Mouse (Mus musculus) kidney, embryonic 14.5 days (tissue): Measurements from ENCODE around the gene Slfn5. TPM values are rescaled to one million over a fixed set of nuclear protein-coding genes. Genes with fewer than 3 reads are reported as not detected.
"Not testable (repeated sequence)": the region's sequence is repeated elsewhere in the genome, so short reads cannot be mapped to it uniquely, and the experiment has no call there.

Experiments used
- ATAC-seq: fragments of 200-750 bp; cut with Nextera tagmentation; 2 replicates; pipeline ENCODE4 v1.8.0; 2017; ENCODE audit warnings: moderate number of reproducible peaks, mild to moderate bottlenecking, moderate TSS enrichment, moderate library complexity; ENCODE audit not compliant: low FRiP score, low TSS enrichment
- H3K27ac ChIP-seq: fragments of 300-500 bp; sonication (generic); 2 replicates; pipeline ENCODE4 v1.5.1; 2014; ENCODE audit warnings: low read depth, mild to moderate bottlenecking, low read length, moderate library complexity, mixed read lengths
- H3K27me3 ChIP-seq: fragments of 300-500 bp; sonication (generic); 2 replicates; pipeline ENCODE4 v1.6.1; 2014; ENCODE audit warnings: mild to moderate bottlenecking, low read length; ENCODE audit not compliant: control insufficient read depth, insufficient read depth
- H3K36me3 ChIP-seq: fragments of 300-500 bp; sonication (generic); 2 replicates; pipeline ENCODE4 v1.6.1; 2014; ENCODE audit warnings: low read length, mixed read lengths; ENCODE audit not compliant: control insufficient read depth, insufficient read depth
- H3K4me1 ChIP-seq: fragments of 300-500 bp; sonication (generic); 2 replicates; pipeline ENCODE4 v1.6.1; 2014; ENCODE audit warnings: low read length, mixed read lengths; ENCODE audit not compliant: control insufficient read depth, insufficient read depth
- H3K4me2 ChIP-seq: fragments of 300-500 bp; sonication (generic); replicated peaks from 2 replicates; pipeline ENCODE4 v1.6.1; 2014; ENCODE audit warnings: low read depth, mild to moderate bottlenecking, low read length
- H3K4me3 ChIP-seq: fragments of 300-500 bp; sonication (generic); 2 replicates; pipeline ENCODE4 v1.5.1; 2014; ENCODE audit warnings: mild to moderate bottlenecking, low read length
- H3K9ac ChIP-seq: fragments of 300-500 bp; sonication (generic); 2 replicates; pipeline ENCODE4 v1.6.1; 2014; ENCODE audit warnings: low read depth, mild to moderate bottlenecking, low read length, moderate library complexity
- H3K9me3 ChIP-seq: fragments of 300-500 bp; sonication (generic); 2 replicates; pipeline ENCODE4 v1.6.1; 2016; ENCODE audit warnings: low read length; ENCODE audit not compliant: control insufficient read depth
- WGBS: fragments of 180-500 bp; shearing (Covaris S2); extraction: QIAGEN DNeasy Blood & Tissue Kit; methylation state at CpG from one replicate; pipeline ENCODE4 v1.1.7; 2014; 5-methylcytosine and 5-hydroxymethylcytosine counted together
- polyA plus RNA-seq: library from polyadenylated mRNA; unstranded; fragments of >200 nt; fragmentation: Nextera tagmentation; extraction: Ambion mirVana; gene quantifications from 2 replicates; pipeline ENCODE4 v1.2.1, GENCODE M21; 2014

The Slfn5 gene
- polyA plus RNA-seq, 1 experiment from 2014 or later: 6.0 TPM

DNA sequence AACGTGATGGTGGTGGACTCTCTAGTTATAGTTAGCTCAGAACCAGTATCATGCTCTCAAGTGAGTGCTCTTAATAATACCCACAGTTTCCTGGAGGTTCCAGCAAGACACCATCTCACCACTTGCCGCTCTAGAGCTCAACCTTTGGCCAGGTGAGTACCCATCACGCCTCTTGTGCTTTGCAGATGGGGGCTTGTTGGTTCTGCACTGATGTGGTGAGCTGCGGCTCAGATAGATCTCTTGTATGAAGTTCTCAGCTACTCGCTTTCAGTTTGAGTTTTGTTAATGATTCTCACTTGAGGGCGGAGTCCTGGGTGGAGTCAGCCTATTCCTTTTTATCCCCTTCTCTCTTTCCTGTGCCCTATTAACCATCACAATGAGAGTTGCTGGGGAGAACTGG, 3.5 kb downstream of the Slfn5 start:
- no peak for ATAC-seq
- peaks cover 21% of the 10 kb centered on the region for H3K27me3 ChIP-seq
- 68% methylated on average over 6 of the region's 6 CpGs for WGBS

DNA sequence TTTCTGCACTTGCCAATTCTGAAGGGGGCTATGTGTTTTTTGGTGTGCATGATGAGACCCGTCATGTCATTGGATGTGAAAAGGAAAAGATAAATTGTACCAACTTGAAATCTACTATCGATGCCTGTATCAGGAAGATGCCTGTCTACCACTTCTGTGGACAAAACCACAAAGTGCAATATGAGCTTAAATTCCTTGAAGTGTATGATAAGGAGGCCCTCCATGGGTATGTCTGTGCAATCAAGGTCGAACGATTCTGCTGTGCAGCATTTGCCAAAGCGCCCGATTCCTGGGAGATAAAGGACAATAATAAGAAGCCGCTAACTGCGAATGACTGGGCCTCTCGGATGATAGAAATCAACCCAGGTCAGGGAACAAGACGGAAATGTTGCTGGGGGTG, 5.8 kb downstream of the Slfn5 start:
- H3K27ac ChIP-seq: no peak overlapping the region
- no peak overlapping the region for H3K9ac ChIP-seq
- no peaks in the 10 kb centered on the region for H3K9me3 ChIP-seq
- no peaks in the 10 kb centered on the region for H3K36me3 ChIP-seq
- H3K4me2 ChIP-seq: no peak overlapping the region
- 74% methylated on average over 10 of the region's 10 CpGs for WGBS
- H3K27me3 ChIP-seq: peaks cover 17% of the 10 kb centered on the region; the same call in 1 of the 2 replicates
- H3K4me3 ChIP-seq: no peak overlapping the region
- no peak for ATAC-seq
- H3K4me1 ChIP-seq: no peaks in the 10 kb centered on the region

More for the DNA sequence above, 3.5 kb downstream of the Slfn5 start:
- H3K4me2 ChIP-seq: no peak overlapping the region
- no peaks in the 10 kb centered on the region for H3K4me1 ChIP-seq
- H3K9me3 ChIP-seq: no peaks in the 10 kb centered on the region
- H3K27ac ChIP-seq: no peak overlapping the region
- no peak overlapping the region for H3K4me3 ChIP-seq
- no peak overlapping the region for H3K9ac ChIP-seq
- H3K36me3 ChIP-seq: no peaks in the 10 kb centered on the region

DNA sequence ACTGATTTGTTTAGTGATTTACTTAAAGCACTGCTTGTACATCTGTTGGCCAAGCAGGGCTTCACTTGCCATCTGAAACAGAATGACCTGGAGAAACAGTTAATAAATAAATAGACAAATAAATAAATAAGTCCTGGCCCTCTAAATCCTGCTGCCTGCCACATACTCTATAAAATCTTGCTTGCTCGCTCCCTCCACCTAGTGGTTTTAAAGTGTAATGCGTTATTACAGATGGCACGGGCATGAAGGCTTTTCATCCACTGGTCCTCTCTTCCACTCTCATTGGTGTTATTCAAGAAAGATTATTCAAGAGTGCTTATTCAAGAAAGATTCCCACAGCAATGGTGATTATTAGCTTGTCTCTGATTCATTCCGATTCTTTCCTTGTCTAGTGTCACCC, 8.5 kb downstream of the Slfn5 start:
- 25% methylated on average over 4 of the region's 4 CpGs for WGBS
- no peak overlapping the region for H3K9ac ChIP-seq
- H3K4me3 ChIP-seq: no peak overlapping the region
- no peak for ATAC-seq
- no peak overlapping the region for H3K27ac ChIP-seq
- H3K4me1 ChIP-seq: no peaks in the 10 kb centered on the region
- H3K27me3 ChIP-seq: peaks cover 6% of the 10 kb centered on the region; the same call in 1 of the 2 replicates
- H3K9me3 ChIP-seq: no peaks in the 10 kb centered on the region
- H3K36me3 ChIP-seq: no peaks in the 10 kb centered on the region
- H3K4me2 ChIP-seq: no peak overlapping the region

DNA sequence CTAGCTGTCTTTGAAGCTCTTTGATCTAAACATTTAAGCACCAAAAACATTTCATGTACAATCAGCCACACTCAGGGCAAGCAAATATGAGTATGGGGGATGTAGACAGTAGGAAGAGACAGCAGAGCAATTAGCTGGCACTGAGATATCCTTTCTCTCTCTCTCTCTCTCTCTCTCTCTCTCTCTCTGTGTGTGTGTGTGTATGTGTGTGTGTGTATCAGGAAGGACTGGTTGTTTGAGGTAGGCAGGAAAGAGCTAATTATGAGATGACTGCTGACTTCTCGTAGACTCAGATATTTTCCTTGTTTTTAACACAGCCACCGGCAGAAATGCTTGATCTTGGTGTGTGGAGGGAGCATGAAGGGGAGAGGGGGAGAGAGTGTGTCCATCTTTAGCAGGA, 10.6 kb downstream of the Slfn5 start:
- H3K4me2 ChIP-seq: no peak overlapping the region
- ATAC-seq: no peak
- no peak overlapping the region for H3K9ac ChIP-seq
- H3K9me3 ChIP-seq: no peaks in the 10 kb centered on the region
- no peaks in the 10 kb centered on the region for H3K36me3 ChIP-seq
- H3K4me1 ChIP-seq: no peaks in the 10 kb centered on the region
- H3K27ac ChIP-seq: no peak overlapping the region
- no peak overlapping the region for H3K4me3 ChIP-seq
- H3K27me3 ChIP-seq: peaks cover 6% of the 10 kb centered on the region; the same call in 1 of the 2 replicates
- 70% methylated on average over 2 of the region's 2 CpGs for WGBS

DNA sequence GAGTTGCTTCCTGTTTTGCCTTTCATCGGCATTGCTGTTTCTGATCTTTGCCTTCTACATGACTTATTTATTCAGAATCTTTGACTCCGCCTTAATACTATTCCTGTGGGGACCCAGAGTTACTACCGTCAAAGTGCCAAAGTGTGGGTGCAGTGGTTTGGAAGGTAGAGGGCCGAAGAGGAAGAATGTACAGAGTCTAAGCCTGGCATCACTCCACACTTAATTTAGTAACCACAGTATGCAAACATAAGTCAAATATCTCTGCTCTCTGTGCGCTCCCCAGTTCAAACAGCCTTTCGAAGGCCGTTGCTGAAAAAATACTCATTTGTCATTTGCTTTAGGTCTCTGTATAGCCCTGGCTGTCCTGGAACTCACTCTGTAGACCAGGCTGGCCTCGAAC, 11.1 kb downstream of the Slfn5 start:
- Histone ChIP-seq H3K4me1 (no peaks in the 10 kb centered on the region), H3K27ac (no peak overlapping the region), H3K4me3 (no peak overlapping the region), H3K36me3 (no peaks in the 10 kb centered on the region), H3K4me2 (no peak overlapping the region), H3K9ac (no peak overlapping the region), H3K27me3 (peaks cover 6% of the 10 kb centered on the region; the same call in 1 of the 2 replicates), H3K9me3 (no peaks in the 10 kb centered on the region)
- ATAC-seq: no peak
- WGBS: 83% methylated on average over 8 of the region's 8 CpGs

DNA sequence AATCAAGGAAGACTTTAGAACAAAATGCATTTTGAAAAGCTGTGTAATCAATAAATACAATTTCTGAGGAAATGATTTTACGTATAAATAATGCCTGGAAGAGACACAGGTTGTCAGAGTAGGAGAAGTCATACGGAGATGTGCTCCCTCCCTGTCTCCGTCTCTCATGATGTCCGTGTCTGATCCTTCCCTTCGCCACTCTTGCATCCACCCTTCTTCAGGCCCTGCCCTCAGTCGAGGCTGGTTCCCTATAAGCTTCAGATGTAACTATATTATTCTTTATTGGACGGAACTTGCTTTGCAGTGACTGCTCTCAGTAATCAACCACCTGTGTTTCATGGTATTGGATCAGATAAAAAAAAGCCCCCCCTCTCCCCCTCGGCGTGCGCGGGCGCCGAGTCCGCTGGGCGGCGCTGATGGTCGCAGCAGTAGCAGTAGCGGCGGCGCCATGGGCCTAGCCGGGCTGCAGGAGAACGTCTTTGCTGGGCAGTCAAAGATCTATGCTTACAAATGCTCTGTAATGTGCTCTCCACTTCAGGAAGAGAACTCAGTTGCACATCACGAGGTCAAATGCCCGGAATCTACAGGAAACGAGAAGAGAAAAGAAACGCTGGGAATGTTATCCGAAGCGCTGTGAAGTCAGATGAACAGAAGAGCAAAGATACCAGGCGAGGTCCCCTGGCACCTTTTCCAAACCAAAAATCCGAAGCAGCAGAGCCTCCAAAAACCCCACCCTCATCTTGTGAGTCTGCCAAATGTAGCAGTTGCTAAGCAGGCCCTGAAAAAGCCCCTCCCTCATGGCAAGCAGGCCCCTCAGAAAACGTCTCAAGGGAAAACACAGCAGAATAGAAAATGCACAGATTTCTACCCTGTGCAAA, 19.8 kb downstream of the Slfn5 start:
- Histone ChIP-seq H3K9me3 (no peaks in the 10 kb centered on the region), H3K4me2 (peak overlapping the region; percentile 40), H3K27me3 (no peaks in the 10 kb centered on the region), H3K36me3 (no peaks in the 10 kb centered on the region), H3K4me3 (peak overlapping the region; percentile 12), H3K27ac (no peak overlapping the region), H3K4me1 (peaks cover 7% of the 10 kb centered on the region; the same call in 1 of the 2 replicates), H3K9ac (peak overlapping the region; percentile 25; the same call in 1 of the 2 replicates)
- peak; percentile 78; the same call in 1 of the 2 replicates for ATAC-seq
- 11% methylated on average over 31 of the region's 31 CpGs for WGBS

DNA sequence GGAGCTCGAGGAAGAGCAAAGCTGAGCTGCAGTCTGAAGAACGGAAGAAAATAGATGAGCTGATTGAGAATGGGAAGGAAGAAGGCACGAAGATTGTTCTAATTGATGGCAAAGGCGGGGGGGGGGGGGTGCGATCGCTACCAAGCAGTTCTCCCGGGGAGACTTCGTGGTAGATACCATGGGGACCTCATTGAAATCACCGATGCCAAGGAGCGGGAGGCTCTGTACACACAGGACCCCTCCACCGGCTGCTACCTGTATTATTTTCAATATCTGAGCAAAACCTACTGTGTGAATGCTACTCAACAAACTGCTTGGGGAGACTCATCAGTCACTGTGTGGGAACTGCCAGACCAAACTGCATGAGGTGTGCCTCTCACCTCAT, 20.4 kb downstream of the Slfn5 start:
- no peaks in the 10 kb centered on the region for H3K27me3 ChIP-seq
- no peak overlapping the region for H3K27ac ChIP-seq
- no peaks in the 10 kb centered on the region for H3K9me3 ChIP-seq
- 73% methylated on average over 10 of the region's 11 CpGs for WGBS
- no peak overlapping the region for H3K9ac ChIP-seq
- no peak overlapping the region for H3K4me2 ChIP-seq
- peaks cover 7% of the 10 kb centered on the region; the same call in 1 of the 2 replicates for H3K4me1 ChIP-seq
- no peaks in the 10 kb centered on the region for H3K36me3 ChIP-seq
- no peak; the same call in 1 of the 2 replicates for ATAC-seq
- 0 out of 2 replicates have a peak overlapping the region, but pooled peaks have one; percentile 12 for H3K4me3 ChIP-seq

DNA sequence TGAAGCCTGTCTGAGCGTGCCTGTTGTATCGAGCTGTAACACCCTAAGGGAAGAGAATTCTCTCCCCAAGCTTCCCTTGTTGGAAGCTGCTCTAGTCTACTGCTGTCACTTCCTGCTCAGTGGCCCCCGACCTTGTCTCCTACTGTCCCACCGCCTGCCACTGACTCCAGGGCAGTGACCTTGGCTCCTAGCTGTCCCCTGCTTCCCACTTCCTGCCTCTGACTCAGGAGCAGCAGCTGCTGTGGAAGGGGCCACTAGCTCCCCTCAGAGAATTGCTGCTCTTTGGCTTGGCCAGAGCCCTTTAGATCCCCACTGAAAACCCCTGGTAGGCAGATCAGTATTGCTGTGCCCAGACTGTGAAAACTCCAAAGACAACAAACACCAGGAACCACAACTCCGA, 22.8 kb downstream of the Slfn5 start:
- no peak for ATAC-seq
- peaks cover 7% of the 10 kb centered on the region; the same call in 1 of the 2 replicates for H3K4me1 ChIP-seq
- no peak overlapping the region for H3K27ac ChIP-seq
- no peaks in the 10 kb centered on the region for H3K27me3 ChIP-seq
- H3K9me3 ChIP-seq: no peaks in the 10 kb centered on the region
- 24% methylated on average over 5 of the region's 5 CpGs for WGBS
- no peak overlapping the region for H3K4me3 ChIP-seq
- H3K9ac ChIP-seq: no peak overlapping the region
- no peaks in the 10 kb centered on the region for H3K36me3 ChIP-seq
- H3K4me2 ChIP-seq: no peak overlapping the region

DNA sequence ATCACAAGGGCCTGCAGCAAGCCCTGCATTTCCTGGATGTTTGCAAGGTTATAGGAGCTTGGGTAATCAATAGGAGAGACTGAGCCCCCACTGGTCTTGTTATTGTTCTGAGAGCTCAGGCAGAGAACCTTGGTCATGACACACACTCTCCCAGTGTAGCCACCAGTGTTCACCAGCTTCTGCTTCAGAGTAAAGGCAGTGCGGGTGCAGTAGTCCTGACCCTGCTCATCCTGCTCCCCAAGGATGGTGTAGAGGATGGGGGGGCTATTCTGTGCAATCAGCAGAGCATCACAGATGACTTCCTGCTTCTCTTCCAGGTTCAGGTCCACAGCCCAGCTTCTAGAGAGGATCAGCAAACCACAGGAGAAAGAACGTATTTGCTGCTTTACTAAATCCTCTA, 31.3 kb downstream of the Slfn5 start:
- ATAC-seq, H3K4me1 ChIP-seq, H3K4me3 ChIP-seq, H3K4me2 ChIP-seq, H3K9me3 ChIP-seq, H3K27me3 ChIP-seq, H3K9ac ChIP-seq, H3K27ac ChIP-seq: not testable (repeated sequence)
- 82% methylated on average over 2 of the region's 2 CpGs for WGBS
- peaks cover 12% of the 10 kb centered on the region for H3K36me3 ChIP-seq
